Mouse (Mus musculus) embryonic facial prominence, embryonic 12.5 days (tissue): ENCODE data around the gene Krtcap2. TPM values are rescaled to one million over a fixed set of nuclear protein-coding genes. Genes with fewer than 3 reads are reported as not detected.

Source experiments
- ATAC-seq: fragments of 200-750 bp; cut with Nextera tagmentation; 2 replicates; pipeline ENCODE4 v1.8.0; 2017; ENCODE audit not compliant: insufficient number of reproducible peaks, insufficient read depth, low FRiP score, low TSS enrichment
- H3K27ac ChIP-seq: fragments of 300-500 bp; sonication (generic); 2 replicates; pipeline ENCODE4 v1.5.1; 2016; ENCODE audit warnings: mild to moderate bottlenecking
- H3K27me3 ChIP-seq: fragments of 300-500 bp; sonication (generic); 2 replicates; pipeline ENCODE4 v1.6.1; 2016; ENCODE audit warnings: mild to moderate bottlenecking, moderate library complexity
- H3K36me3 ChIP-seq: fragments of 300-500 bp; sonication (generic); 2 replicates; pipeline ENCODE4 v1.6.1; 2016; ENCODE audit warnings: mild to moderate bottlenecking
- H3K4me1 ChIP-seq: fragments of 300-500 bp; sonication (generic); 2 replicates; pipeline ENCODE4 v1.6.1; 2016
- H3K4me2 ChIP-seq: fragments of 300-500 bp; sonication (generic); replicated peaks from 2 replicates; pipeline ENCODE4 v1.6.1; 2016; ENCODE audit warnings: mild to moderate bottlenecking, moderate library complexity
- H3K4me3 ChIP-seq: fragments of 300-500 bp; sonication (generic); 2 replicates; pipeline ENCODE4 v1.5.1; 2016; ENCODE audit warnings: mild to moderate bottlenecking
- H3K9ac ChIP-seq: fragments of 300-500 bp; sonication (generic); 2 replicates; pipeline ENCODE4 v1.6.1; 2016; ENCODE audit warnings: mild to moderate bottlenecking, moderate library complexity
- H3K9me3 ChIP-seq: fragments of 300-500 bp; sonication (generic); 2 replicates; pipeline ENCODE4 v1.6.1; 2016; ENCODE audit warnings: mild to moderate bottlenecking, moderate library complexity
- WGBS: fragments of 180-500 bp; shearing (Covaris S2); methylation state at CpG from one replicate; pipeline ENCODE4 v1.1.7; 2016; 5-methylcytosine and 5-hydroxymethylcytosine counted together
- polyA plus RNA-seq: library from polyadenylated mRNA; unstranded; fragments of >200 nt; fragmentation: Nextera tagmentation; extraction: Ambion mirVana; gene quantifications from 2 replicates; pipeline ENCODE4 v1.2.1, GENCODE M21; 2016

Krtcap2 gene
- polyA plus RNA-seq, 1 experiment from 2014 or later: 306 TPM

DNA sequence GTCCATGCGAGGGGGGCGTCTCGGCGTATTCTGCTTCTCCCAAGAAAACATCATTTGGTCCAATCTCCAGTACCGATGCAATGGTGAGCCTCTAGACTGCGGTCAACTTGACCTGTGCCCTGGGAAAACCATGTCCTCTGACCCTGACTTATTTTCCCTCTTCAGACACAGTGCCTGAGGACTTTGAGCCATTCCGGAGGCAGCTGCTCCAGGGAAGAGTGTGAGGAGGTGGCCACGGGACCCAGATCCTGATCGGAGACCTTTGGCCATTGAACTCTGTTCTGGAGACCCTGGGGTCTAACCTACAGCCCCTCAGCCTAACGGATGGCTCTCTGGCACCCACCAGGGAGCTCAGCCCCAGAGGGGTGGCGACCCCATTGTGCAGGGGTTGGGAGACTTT, 19.4 kb upstream of the Krtcap2 start:
- Histone ChIP-seq H3K4me3 (peak overlapping the region; percentile 46), H3K27me3 (peaks cover 16% of the 10 kb centered on the region; the same call in 1 of the 2 replicates), H3K9me3 (no peaks in the 10 kb centered on the region), H3K4me1 (peaks cover 29% of the 10 kb centered on the region), H3K27ac (peak overlapping the region; percentile 51; the same call in 1 of the 2 replicates), H3K9ac (peak overlapping the region; percentile 72), H3K36me3 (peaks cover 10% of the 10 kb centered on the region), H3K4me2 (peak overlapping the region; percentile 95)
- 20% methylated on average over 11 of the region's 11 CpGs for WGBS
- no peak for ATAC-seq

DNA sequence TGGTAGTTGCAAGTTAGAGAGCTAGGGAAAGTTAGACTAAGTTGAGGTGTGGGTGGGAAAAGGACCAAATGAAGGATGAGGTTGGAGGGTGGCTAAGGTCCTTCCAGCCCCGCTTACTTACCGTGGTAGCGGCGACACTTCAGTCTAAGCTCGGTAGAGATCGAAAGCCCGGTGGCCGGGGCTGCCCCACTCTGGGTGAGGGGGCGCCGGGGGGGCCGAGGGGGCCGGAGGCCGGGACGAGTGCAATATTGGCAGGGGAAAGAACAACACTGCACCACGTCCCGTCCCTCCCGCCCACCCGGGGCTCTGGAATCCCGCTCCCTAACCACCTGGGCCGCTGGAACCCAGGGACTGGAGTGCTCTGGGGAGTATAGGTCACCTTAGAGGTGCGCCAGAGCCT, 18.9 kb upstream of the Krtcap2 start, which contains the start of gene Mtx1:
TSS of gene Mtx1 (minus strand) at position 189 of the 400 bp plus-strand sequence.
- WGBS: 3% methylated on average over 21 of the region's 21 CpGs
- peak within 1 kb of the TSS; percentile 95 for H3K4me2 ChIP-seq
- peak within 1 kb of the TSS; percentile 46 for H3K4me3 ChIP-seq
- no peaks in the 10 kb centered on the region for H3K9me3 ChIP-seq
- H3K27ac ChIP-seq: peak within 1 kb of the TSS; percentile 80
- H3K9ac ChIP-seq: peak within 1 kb of the TSS; percentile 72
- H3K4me1 ChIP-seq: peaks cover 29% of the 10 kb centered on the region
- peak; percentile 0; the same call in 1 of the 2 replicates for ATAC-seq
- peaks cover 19% of the 10 kb centered on the region; the same call in 1 of the 2 replicates for H3K27me3 ChIP-seq
- peaks cover 10% of the 10 kb centered on the region for H3K36me3 ChIP-seq

DNA sequence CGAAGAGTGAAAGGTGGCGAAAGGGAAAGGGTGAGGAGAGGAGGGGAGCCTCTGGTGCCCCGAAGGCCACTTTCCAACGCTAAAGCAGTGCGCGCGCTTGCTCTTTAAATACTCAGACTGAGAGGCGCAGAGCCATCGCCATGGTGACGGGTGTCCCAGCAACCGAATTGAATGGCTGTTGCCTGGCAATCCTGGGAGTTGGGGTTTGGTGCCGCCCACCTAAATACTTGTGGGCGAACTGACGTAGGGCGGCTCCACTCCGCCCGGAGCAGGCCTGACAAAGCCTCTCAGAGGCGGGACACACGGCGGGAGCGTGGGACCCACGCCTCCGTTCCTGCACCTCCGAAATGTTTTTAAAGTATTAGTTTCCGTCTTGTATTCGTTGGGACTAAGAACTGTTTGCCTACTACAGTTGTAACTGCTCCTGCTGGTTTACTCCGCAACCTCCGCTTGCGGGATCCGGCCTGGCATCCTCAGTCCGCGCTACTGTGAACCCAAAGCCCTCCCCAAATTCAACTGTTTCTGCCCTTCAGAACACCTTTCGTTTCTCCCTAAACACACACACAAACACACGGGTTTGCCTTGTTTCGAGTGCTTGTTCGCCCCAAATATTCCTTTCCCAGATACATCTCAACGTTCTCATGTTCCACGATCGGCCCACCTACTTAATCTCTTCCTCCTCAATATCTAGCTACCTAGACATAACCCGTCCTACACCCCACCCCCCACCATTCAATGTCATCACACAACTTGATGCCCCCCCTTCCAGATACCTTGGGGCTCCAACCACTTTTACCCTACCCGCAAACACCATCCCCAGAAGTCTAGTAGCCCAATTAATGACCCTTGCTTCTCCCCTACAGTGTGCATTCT, 18.2 kb upstream of the Krtcap2 start:
- Histone ChIP-seq H3K4me2 (peak overlapping the region; percentile 95), H3K27ac (peak overlapping the region; percentile 80), H3K36me3 (peaks cover 9% of the 10 kb centered on the region), H3K4me1 (peaks cover 29% of the 10 kb centered on the region), H3K4me3 (peak overlapping the region; percentile 46), H3K9ac (peak overlapping the region; percentile 72), H3K9me3 (no peaks in the 10 kb centered on the region), H3K27me3 (peaks cover 19% of the 10 kb centered on the region; the same call in 1 of the 2 replicates)
- peak; percentile 83 for ATAC-seq
- 3% methylated on average over 41 of the region's 41 CpGs for WGBS

DNA sequence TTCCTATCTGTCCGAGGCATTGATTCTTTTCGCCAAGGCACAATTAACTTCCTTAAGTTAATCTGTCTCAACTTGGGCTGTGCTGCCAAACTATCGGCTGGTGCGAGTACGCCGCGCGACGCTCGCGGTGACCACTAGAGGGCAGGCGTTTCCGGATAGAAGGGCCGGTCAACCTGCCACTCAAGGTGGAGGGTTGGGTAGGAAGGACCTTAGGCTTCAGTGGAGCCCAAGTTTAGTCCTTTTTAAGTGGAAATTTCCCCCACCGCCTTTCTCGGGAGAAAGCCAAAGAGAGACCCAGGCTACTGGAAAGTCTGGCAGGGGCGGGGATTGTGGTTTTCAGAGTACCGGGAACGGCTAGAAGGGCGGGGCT, 17.6 kb upstream of the Krtcap2 start:
- Histone ChIP-seq H3K9me3 (no peaks in the 10 kb centered on the region), H3K4me3 (peak overlapping the region; percentile 46), H3K9ac (peak overlapping the region; percentile 47; the same call in 1 of the 2 replicates), H3K27ac (peak overlapping the region; percentile 80), H3K4me2 (peak overlapping the region; percentile 95), H3K4me1 (peaks cover 29% of the 10 kb centered on the region), H3K27me3 (peaks cover 19% of the 10 kb centered on the region; the same call in 1 of the 2 replicates), H3K36me3 (peaks cover 3% of the 10 kb centered on the region)
- WGBS: under 1% methylated on average over 18 of the region's 20 CpGs
- no peak for ATAC-seq

DNA sequence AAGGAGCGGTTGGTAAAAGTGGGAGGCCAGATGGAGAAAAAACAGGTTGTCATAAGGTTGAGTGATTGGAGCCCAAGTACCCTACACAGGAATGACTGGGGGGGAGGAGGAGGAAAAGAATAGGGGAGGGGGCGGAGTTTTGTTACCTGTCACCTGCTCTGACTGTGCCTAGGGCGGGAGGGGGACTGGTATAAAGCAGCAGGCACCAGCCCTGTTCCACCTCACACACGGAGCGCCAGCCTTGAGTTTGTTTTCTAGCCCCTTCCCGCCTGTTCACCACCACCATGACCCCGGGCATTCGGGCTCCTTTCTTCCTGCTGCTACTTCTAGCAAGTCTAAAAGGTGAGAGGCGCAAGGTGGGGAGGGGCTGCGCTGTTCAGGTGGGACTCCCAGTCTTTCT, 16.9 kb upstream of the Krtcap2 start, which contains the start of gene Muc1:
TSS of gene Muc1 (plus strand) at position 222 of the 400 bp plus-strand sequence.
- Histone ChIP-seq H3K27me3 (peaks cover 19% of the 10 kb centered on the region; the same call in 1 of the 2 replicates), H3K9me3 (no peaks in the 10 kb centered on the region), H3K4me2 (peak within 1 kb of the TSS; percentile 95), H3K27ac (peak within 1 kb of the TSS; percentile 80), H3K4me1 (peaks cover 29% of the 10 kb centered on the region), H3K36me3 (no peaks in the 10 kb centered on the region), H3K9ac (peak within 1 kb of the TSS; percentile 47; the same call in 1 of the 2 replicates), H3K4me3 (peak within 1 kb of the TSS; percentile 46)
- no peak for ATAC-seq
- 20% methylated on average over 10 of the region's 10 CpGs for WGBS

DNA sequence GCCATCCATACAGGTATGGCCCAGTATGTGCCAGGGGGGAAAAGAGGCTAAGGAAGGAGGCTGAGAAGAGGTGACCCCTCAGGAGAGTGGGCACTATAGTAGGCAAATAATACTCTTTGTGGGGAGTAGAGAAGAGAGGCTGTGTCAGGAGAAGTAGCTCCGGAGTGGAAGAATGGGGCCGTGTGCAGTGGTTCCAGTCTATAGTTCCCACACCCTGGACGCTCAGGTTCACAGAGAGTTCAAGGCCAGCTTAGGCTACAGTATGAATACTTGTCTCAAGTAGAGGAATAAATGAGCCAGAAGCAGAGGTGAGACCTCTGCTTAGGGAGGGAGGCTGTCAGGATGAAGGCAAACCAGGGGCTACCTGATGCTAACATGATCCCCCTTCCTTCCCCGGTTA, 16.5 kb upstream of the Krtcap2 start:
- Histone ChIP-seq H3K27me3 (peaks cover 19% of the 10 kb centered on the region; the same call in 1 of the 2 replicates), H3K4me1 (peaks cover 29% of the 10 kb centered on the region), H3K36me3 (no peaks in the 10 kb centered on the region), H3K27ac (no peak overlapping the region), H3K4me3 (no peak overlapping the region), H3K9me3 (no peaks in the 10 kb centered on the region), H3K4me2 (no peak overlapping the region), H3K9ac (no peak overlapping the region)
- ATAC-seq: no peak
- WGBS: 53% methylated on average over 4 of the region's 4 CpGs

DNA sequence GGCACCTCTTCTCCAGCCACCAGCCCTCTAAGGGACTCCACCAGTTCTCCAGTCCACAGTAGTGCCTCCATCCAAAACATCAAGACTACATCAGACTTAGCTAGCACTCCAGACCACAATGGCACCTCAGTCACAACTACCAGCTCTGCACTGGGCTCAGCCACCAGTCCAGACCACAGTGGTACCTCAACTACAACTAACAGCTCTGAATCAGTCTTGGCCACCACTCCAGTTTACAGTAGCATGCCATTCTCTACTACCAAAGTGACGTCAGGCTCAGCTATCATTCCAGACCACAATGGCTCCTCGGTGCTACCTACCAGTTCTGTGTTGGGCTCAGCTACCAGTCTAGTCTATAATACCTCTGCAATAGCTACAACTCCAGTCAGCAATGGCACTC, 15.2 kb upstream of the Krtcap2 start:
- no peak overlapping the region for H3K4me3 ChIP-seq
- H3K27me3 ChIP-seq: peaks cover 19% of the 10 kb centered on the region; the same call in 1 of the 2 replicates
- no peak overlapping the region for H3K4me2 ChIP-seq
- H3K9ac ChIP-seq: no peak overlapping the region
- peaks cover 26% of the 10 kb centered on the region for H3K4me1 ChIP-seq
- WGBS: 86% methylated on average over 2 of the region's 2 CpGs
- H3K36me3 ChIP-seq: no peaks in the 10 kb centered on the region
- ATAC-seq: no peak
- H3K9me3 ChIP-seq: no peaks in the 10 kb centered on the region
- no peak overlapping the region for H3K27ac ChIP-seq

DNA sequence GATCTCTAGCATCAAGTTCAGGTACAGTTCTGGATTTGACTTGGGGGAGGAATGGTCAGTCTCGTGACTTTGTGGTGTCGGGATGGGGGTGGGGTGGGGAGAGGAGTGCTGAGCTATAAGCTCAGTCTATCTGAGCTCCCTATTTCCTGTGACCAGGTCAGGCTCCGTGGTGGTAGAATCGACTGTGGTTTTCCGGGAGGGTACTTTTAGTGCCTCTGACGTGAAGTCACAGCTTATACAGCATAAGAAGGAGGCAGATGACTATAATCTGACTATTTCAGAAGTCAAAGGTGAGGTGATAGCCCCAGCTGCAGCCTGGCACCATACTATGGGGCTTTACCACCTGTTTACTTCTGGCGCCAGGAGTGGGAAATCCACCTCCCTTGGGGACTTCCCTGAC, 14.4 kb upstream of the Krtcap2 start:
- H3K27me3 ChIP-seq: peaks cover 19% of the 10 kb centered on the region; the same call in 1 of the 2 replicates
- H3K9ac ChIP-seq: no peak overlapping the region
- no peak overlapping the region for H3K4me3 ChIP-seq
- H3K4me2 ChIP-seq: no peak overlapping the region
- no peak for ATAC-seq
- no peaks in the 10 kb centered on the region for H3K36me3 ChIP-seq
- WGBS: 71% methylated on average over 7 of the region's 7 CpGs
- H3K9me3 ChIP-seq: no peaks in the 10 kb centered on the region
- H3K27ac ChIP-seq: no peak overlapping the region
- peaks cover 19% of the 10 kb centered on the region for H3K4me1 ChIP-seq

DNA sequence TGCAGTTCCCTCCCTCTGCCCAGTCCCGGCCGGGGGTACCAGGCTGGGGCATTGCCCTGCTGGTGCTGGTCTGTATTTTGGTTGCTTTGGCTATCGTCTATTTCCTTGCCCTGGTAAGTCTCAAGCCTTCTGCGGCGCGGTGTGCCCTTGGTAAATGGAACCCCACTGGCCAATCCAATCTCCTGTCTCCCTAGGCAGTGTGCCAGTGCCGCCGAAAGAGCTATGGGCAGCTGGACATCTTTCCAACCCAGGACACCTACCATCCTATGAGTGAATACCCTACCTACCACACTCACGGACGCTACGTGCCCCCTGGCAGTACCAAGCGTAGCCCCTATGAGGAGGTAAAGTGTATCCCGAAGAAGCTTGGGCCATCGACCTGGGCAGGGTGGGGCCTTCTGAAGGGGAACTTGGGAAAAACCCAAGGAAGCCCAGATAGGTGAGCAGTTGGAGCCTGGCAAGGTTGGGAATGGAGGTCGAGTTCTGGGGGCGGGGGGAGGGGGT, 13.9 kb upstream of the Krtcap2 start:
- no peak overlapping the region for H3K4me2 ChIP-seq
- H3K27me3 ChIP-seq: peaks cover 19% of the 10 kb centered on the region; the same call in 1 of the 2 replicates
- WGBS: 71% methylated on average over 16 of the region's 16 CpGs
- H3K9me3 ChIP-seq: no peaks in the 10 kb centered on the region
- no peak overlapping the region for H3K27ac ChIP-seq
- no peak overlapping the region for H3K4me3 ChIP-seq
- peaks cover 14% of the 10 kb centered on the region for H3K4me1 ChIP-seq
- no peak overlapping the region for H3K9ac ChIP-seq
- no peaks in the 10 kb centered on the region for H3K36me3 ChIP-seq
- ATAC-seq: no peak

DNA sequence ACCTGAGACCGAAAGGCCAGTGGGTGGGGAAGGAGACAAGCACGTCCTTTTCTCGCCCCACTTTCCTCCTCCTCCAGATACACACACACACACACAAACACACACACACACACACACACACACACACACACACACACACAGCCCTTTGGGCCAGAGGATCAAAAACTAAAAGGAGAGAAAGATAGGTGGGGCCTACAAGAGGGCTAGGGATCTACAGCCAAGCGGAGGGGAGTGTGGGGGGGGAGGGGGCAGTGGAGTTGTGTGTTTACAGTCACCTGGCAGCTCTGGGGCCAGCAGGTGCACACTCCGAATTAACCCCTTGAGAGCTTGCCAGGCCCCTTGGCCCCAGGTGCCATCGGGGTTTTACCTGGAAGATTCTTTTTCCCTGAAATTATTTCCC, 13.2 kb upstream of the Krtcap2 start:
- Histone ChIP-seq H3K9me3 (no peaks in the 10 kb centered on the region), H3K27ac (no peak overlapping the region), H3K36me3 (0 out of 2 replicates have a peak, but pooled peaks cover 2% of the 10 kb centered on the region), H3K9ac (0 out of 2 replicates have a peak overlapping the region, but pooled peaks have one; percentile 7), H3K4me2 (no peak overlapping the region), H3K27me3 (peaks cover 19% of the 10 kb centered on the region; the same call in 1 of the 2 replicates), H3K4me1 (peaks cover 9% of the 10 kb centered on the region), H3K4me3 (no peak overlapping the region)
- no peak for ATAC-seq
- 67% methylated on average over 6 of the region's 6 CpGs for WGBS

DNA sequence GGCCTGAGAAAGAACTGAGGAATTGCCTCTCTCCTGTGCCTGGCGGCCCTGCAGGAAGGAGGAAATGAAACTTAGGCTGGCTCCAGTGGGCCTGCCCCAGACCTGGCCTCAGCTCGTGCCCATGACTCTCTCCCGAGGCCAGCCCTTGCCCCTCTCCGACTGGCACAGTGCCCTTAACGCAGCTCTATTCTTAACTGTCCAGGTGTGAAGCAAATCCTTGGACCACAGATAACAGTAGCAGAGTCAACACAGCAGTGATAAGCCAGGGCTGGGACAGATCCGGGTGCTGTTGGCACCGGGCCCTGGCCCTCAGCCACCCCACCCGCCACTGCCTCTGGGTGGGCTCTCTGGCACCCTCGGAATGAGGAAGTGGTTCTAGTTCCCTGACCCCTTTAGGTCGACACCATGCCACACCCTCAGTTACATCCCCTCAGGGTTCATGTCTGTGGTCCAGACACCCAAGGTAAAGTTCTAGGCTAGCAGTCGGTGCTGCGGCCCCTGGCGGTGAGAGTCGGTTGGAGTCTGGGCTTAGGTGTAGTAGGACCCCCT, 12.1 kb upstream of the Krtcap2 start:
- H3K27me3 ChIP-seq: peaks cover 19% of the 10 kb centered on the region; the same call in 1 of the 2 replicates

More for the DNA sequence above, 12.1 kb upstream of the Krtcap2 start:
- Histone ChIP-seq H3K9ac (no peak overlapping the region), H3K4me1 (peaks cover 3% of the 10 kb centered on the region; the same call in 1 of the 2 replicates), H3K4me3 (no peak overlapping the region), H3K36me3 (peaks cover 10% of the 10 kb centered on the region), H3K9me3 (no peaks in the 10 kb centered on the region), H3K4me2 (no peak overlapping the region), H3K27ac (no peak overlapping the region)
- WGBS: 81% methylated on average over 14 of the region's 14 CpGs
- ATAC-seq: no peak
